Mouse (Mus musculus) cerebellum, adult (tissue): ENCODE results near the gene Carf.
"Not testable (repeated sequence)": the region's sequence is repeated elsewhere in the genome, so short reads cannot be mapped to it uniquely, and the experiment has no call there.

ENCODE experiments used
- ATAC-seq: cut with Nextera tagmentation; 2 replicates; pipeline ENCODE4 v1.9.2; 2017; ENCODE audit warnings: mild to moderate bottlenecking, moderate library complexity, mixed read lengths; ENCODE audit not compliant: insufficient number of reproducible peaks, low FRiP score, low TSS enrichment

Carf gene

GRCm38 (mm10) chr1:60098024-60098781 lies at the start of gene Carf, which contains the start of gene Wdr12:
Gene Carf (plus strand): TSS chr1:60098247.
Gene Wdr12 (minus strand): TSS chr1:60098645.
- peak; percentile 89 for ATAC-seq

GRCm38 (mm10) chr1:60054659-60055058 lies 43.4 kb upstream of the Carf start:
- no peak for ATAC-seq

GRCm38 (mm10) chr1:60056310-60056709 lies 41.7 kb upstream of the Carf start:
- no peak for ATAC-seq

- ATAC-seq, result not testable (repeated sequence)
Measured at GRCm38 (mm10) chr1:60070725-60071124, 27.3 kb upstream of the Carf start.

- ATAC-seq, result no peak
Measured at GRCm38 (mm10) chr1:60074935-60075334, 23.1 kb upstream of the Carf start.

- no peak for ATAC-seq
Measured at GRCm38 (mm10) chr1:60075590-60075989, 22.5 kb upstream of the Carf start.

- ATAC-seq, result no peak
Measured at GRCm38 (mm10) chr1:60076411-60076810, 21.6 kb upstream of the Carf start.

GRCm38 (mm10) chr1:60096572-60097276 lies 1.3 kb upstream of the Carf start:
- ATAC-seq, result no peak

GRCm38 (mm10) chr1:60097277-60098023 lies 597 bp upstream of the Carf start:
- ATAC-seq, result peak; percentile 82

- ATAC-seq, result no peak
Measured at GRCm38 (mm10) chr1:60098839-60099238, 792 bp downstream of the Carf start.

- no peak for ATAC-seq
Measured at GRCm38 (mm10) chr1:60104582-60104981, 6.5 kb downstream of the Carf start.

GRCm38 (mm10) chr1:60117721-60118455 lies 19.8 kb downstream of the Carf start:
- no peak for ATAC-seq

GRCm38 (mm10) chr1:60137346-60137745 lies 39.3 kb downstream of the Carf start:
- ATAC-seq, result no peak

- no peak for ATAC-seq
Measured at GRCm38 (mm10) chr1:60152700-60153099, 54.7 kb downstream of the Carf start.

GRCm38 (mm10) chr1:60156651-60157050 lies 58.6 kb downstream of the Carf start:
- ATAC-seq, result no peak

- ATAC-seq, result no peak
Measured at GRCm38 (mm10) chr1:60158411-60158810, 60.4 kb downstream of the Carf start.

GRCm38 (mm10) chr1:60163676-60164075 lies 65.6 kb downstream of the Carf start:
- no peak for ATAC-seq

- no peak for ATAC-seq
Measured at GRCm38 (mm10) chr1:60169626-60170025, 71.6 kb downstream of the Carf start.

- ATAC-seq, result no peak
Measured at GRCm38 (mm10) chr1:60170251-60170650, 72.2 kb downstream of the Carf start.

GRCm38 (mm10) chr1:60173119-60173518 lies 75.1 kb downstream of the Carf start:
- no peak for ATAC-seq
